Mouse (Mus musculus) limb, embryonic 15.5 days (tissue): ENCODE results near the gene Evi2a. TPM values are rescaled to one million over a fixed set of nuclear protein-coding genes. Genes with fewer than 3 reads are reported as not detected.

ENCODE experiments used
- ATAC-seq: fragments of 200-750 bp; cut with Nextera tagmentation; 2 replicates; pipeline ENCODE4 v1.8.0; 2017; ENCODE audit warnings: low read depth, moderate TSS enrichment; ENCODE audit not compliant: insufficient number of reproducible peaks, low FRiP score, low TSS enrichment
- H3K27ac ChIP-seq: fragments of 300-500 bp; sonication (generic); 2 replicates; pipeline ENCODE4 v1.5.1; 2015; ENCODE audit warnings: moderate library complexity, mild to moderate bottlenecking, inconsistent platforms
- H3K27me3 ChIP-seq: fragments of 300-500 bp; sonication (generic); 2 replicates; pipeline ENCODE4 v1.6.1; 2015; ENCODE audit warnings: inconsistent platforms
- H3K36me3 ChIP-seq: fragments of 300-500 bp; sonication (generic); 2 replicates; pipeline ENCODE4 v1.6.1; 2015; ENCODE audit warnings: inconsistent platforms
- H3K4me1 ChIP-seq: fragments of 300-500 bp; sonication (generic); 2 replicates; pipeline ENCODE4 v1.6.1; 2015; ENCODE audit warnings: inconsistent platforms
- H3K4me2 ChIP-seq: fragments of 300-500 bp; sonication (generic); 2 replicates; pipeline ENCODE4 v1.6.1; 2015; ENCODE audit warnings: mild to moderate bottlenecking, inconsistent platforms
- H3K4me3 ChIP-seq: fragments of 300-500 bp; sonication (generic); 2 replicates; pipeline ENCODE4 v1.5.1; 2015; ENCODE audit warnings: mild to moderate bottlenecking, inconsistent platforms
- H3K9ac ChIP-seq: fragments of 300-500 bp; sonication (generic); 2 replicates; pipeline ENCODE4 v1.6.1; 2015; ENCODE audit warnings: inconsistent platforms
- H3K9me3 ChIP-seq: fragments of 300-500 bp; sonication (generic); 2 replicates; pipeline ENCODE4 v1.6.1; 2016; ENCODE audit warnings: inconsistent platforms
- WGBS: fragments of 180-500 bp; shearing (Covaris S2); methylation state at CpG from one replicate; pipeline ENCODE4 v1.1.7; 2015; 5-methylcytosine and 5-hydroxymethylcytosine counted together
- polyA plus RNA-seq: library from polyadenylated mRNA; unstranded; fragments of >200 nt; fragmentation: Nextera tagmentation; extraction: Ambion mirVana; gene quantifications from 2 replicates; pipeline ENCODE4 v1.2.1, GENCODE M21; 2015

The Evi2a gene
- polyA plus RNA-seq, 1 experiment from 2014 or later = 6.4 TPM

DNA sequence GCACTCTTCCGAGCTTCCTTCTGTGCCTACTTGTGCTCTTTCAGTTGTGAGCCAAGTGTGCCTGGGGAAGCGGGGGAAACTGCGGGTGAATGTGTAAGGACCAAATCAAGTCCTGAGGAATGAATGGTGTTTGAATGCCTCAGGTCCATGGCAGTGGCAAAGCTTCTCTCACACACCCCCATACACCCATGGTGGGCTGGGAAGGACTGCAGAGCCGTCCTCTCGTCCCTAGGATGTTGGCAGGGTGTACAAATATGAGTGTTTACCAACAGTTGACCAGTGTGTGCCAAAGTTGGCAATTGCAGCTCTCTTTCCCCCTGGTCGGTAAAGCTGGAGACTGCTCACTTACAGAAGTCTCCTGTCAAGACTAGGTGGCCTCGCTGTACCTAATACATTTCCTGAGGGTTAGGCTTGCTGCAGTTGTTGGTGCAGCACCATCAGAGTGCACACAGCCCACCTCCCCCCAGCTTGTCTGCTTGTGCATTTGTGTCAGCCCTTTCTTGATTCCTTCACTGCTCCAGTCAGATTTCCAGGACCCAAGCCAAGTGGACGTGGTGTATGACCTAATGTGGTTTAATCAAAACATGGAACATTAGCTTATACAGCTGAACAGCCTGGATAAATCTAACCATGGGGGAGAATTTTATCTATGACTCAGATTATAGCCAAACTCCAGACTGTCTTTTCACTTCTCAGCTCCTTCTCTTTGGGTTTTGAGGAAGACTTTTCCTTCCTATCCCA lies 3.7 kb upstream of the Evi2a start:
- Histone ChIP-seq H3K27ac (peak overlapping the region; percentile 55; the same call in 1 of the 2 replicates), H3K4me1 (peaks cover 10% of the 10 kb centered on the region), H3K9me3 (no peaks in the 10 kb centered on the region), H3K9ac (no peak overlapping the region), H3K4me3 (no peak overlapping the region), H3K36me3 (peaks cover 11% of the 10 kb centered on the region; the same call in 1 of the 2 replicates), H3K4me2 (no peak overlapping the region), H3K27me3 (no peaks in the 10 kb centered on the region)
- WGBS = 74% methylated on average over 8 of the region's 8 CpGs
- ATAC-seq = peak; percentile 55; the same call in 1 of the 2 replicates

DNA sequence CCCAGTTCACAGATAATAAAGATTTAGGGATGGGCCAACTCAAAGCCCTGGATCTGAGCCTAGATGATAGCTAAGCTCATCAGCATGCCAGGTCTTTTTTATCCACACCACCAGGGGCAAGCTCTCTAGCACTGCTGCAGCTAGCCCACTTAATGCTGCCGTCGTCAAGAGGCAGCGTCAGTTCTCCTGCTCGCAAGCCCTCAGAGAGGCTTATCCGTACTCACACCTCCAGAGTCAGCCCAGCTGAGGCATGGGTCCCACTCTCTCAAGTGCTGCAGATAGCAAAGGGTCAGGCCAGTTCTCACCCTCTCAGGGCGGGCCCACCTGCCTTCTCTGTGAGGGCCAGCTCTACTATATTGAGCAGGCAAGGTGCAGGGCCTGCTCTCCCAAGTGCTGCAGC lies 2.9 kb upstream of the Evi2a start:
- no peaks in the 10 kb centered on the region for H3K27me3 ChIP-seq
- no peak overlapping the region for H3K4me3 ChIP-seq
- 88% methylated on average over 6 of the region's 6 CpGs for WGBS
- no peaks in the 10 kb centered on the region for H3K9me3 ChIP-seq
- peaks cover 10% of the 10 kb centered on the region for H3K4me1 ChIP-seq
- no peak overlapping the region for H3K9ac ChIP-seq
- no peak overlapping the region for H3K4me2 ChIP-seq
- ATAC-seq = no peak
- H3K36me3 ChIP-seq = peaks cover 11% of the 10 kb centered on the region; the same call in 1 of the 2 replicates
- no peak overlapping the region; the same call in 1 of the 2 replicates for H3K27ac ChIP-seq

DNA sequence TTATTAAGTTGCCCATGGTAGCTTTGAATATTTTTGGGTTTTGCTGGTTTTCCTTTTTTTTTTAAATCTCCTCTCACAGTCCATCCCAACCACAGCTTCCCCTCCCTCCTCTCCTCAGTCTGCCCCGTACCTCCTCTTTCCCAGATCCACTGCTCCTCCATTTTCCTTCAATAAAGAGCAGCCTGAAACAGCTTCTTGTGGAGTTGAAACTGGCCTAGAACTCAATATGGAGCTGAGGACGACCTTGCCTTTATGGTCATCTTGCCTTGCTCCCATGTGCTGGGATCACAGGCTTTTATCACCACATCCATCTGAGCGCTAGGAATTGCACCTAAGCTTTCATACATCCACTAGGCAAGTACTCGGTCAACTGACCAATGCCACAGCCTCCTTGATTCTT lies 1.1 kb upstream of the Evi2a start:
- Histone ChIP-seq H3K4me3 (no peak overlapping the region), H3K9ac (no peak overlapping the region), H3K9me3 (no peaks in the 10 kb centered on the region), H3K4me2 (no peak overlapping the region), H3K4me1 (peaks cover 10% of the 10 kb centered on the region), H3K27me3 (no peaks in the 10 kb centered on the region), H3K27ac (no peak overlapping the region), H3K36me3 (no peaks in the 10 kb centered on the region)
- no peak for ATAC-seq
- 94% methylated on average over 4 of the region's 4 CpGs for WGBS

DNA sequence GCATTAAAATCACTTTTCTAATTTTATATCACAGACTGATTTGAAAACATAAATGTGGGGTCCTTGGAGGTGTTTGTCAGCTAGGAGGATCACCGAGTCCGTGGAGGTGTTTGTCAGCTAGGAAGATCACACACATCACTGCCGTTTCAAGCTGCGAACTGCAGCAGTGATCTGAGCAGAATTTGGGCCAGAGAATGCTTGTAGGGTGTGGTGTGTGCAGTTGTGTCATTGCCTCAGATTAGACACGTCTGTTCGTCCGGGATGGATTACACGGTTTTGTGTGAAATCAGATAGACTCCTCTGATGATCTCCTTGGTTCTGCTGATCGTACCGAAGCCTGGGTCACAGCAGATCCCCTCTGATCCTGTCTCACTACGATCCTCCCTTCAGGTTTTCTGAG lies 365 bp upstream of the Evi2a start:
- H3K4me1 ChIP-seq = peaks cover 10% of the 10 kb centered on the region
- no peak overlapping the region for H3K4me3 ChIP-seq
- H3K27me3 ChIP-seq = no peaks in the 10 kb centered on the region
- no peak overlapping the region for H3K27ac ChIP-seq
- H3K9me3 ChIP-seq = no peaks in the 10 kb centered on the region
- no peak overlapping the region for H3K4me2 ChIP-seq
- no peaks in the 10 kb centered on the region for H3K36me3 ChIP-seq
- ATAC-seq = no peak
- WGBS = 87% methylated on average over 11 of the region's 11 CpGs
- no peak overlapping the region for H3K9ac ChIP-seq

DNA sequence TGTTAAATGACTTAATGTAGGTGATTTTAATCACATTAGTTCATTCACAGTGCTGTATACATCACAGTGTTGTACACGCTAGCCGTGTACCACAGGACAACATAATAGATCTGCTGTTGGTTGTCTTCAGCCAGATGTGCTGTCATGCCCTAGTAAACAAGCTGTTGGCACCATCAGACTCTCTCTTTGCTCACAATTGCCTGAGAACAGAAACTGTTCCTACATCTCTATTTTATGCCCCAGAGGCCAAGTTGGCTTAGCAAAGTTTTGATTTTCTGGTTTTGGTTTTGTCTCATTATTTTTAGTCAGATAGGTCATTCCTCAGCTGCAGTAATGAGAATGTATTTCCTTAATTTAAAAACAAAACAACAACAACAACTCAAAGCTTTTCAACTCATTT lies 673 bp downstream of the Evi2a start:
- H3K4me3 ChIP-seq = no peak overlapping the region
- H3K4me1 ChIP-seq = peaks cover 8% of the 10 kb centered on the region
- ATAC-seq = no peak
- H3K27me3 ChIP-seq = no peaks in the 10 kb centered on the region
- no peak overlapping the region for H3K4me2 ChIP-seq
- WGBS = 82% methylated on average over 2 of the region's 2 CpGs
- no peak overlapping the region for H3K9ac ChIP-seq
- H3K9me3 ChIP-seq = no peaks in the 10 kb centered on the region
- H3K27ac ChIP-seq = no peak overlapping the region
- no peaks in the 10 kb centered on the region for H3K36me3 ChIP-seq

DNA sequence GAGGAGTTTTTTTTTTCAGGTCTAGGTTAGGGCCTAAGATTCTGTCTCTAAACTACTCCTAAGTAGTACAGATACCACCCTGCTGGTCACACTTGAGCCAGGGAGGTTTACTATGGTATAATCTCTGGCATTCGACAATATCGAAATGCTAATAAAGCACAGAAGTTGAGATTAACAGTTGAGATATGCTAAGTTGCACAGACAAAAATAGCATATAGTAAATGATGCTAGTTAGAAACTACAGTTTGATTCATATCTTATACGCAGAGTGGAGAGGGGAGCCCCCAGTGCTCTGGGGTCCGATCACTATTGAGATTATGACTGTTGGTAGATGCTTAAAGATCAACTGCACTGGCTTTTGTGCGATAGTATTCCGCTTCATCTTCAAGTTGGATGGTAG lies 1.2 kb downstream of the Evi2a start:
- Histone ChIP-seq H3K9ac (no peak overlapping the region), H3K9me3 (no peaks in the 10 kb centered on the region), H3K4me1 (peaks cover 4% of the 10 kb centered on the region), H3K27me3 (no peaks in the 10 kb centered on the region), H3K4me2 (no peak overlapping the region), H3K4me3 (no peak overlapping the region), H3K36me3 (no peaks in the 10 kb centered on the region), H3K27ac (no peak overlapping the region)
- WGBS = 95% methylated on average over 6 of the region's 6 CpGs
- no peak for ATAC-seq

DNA sequence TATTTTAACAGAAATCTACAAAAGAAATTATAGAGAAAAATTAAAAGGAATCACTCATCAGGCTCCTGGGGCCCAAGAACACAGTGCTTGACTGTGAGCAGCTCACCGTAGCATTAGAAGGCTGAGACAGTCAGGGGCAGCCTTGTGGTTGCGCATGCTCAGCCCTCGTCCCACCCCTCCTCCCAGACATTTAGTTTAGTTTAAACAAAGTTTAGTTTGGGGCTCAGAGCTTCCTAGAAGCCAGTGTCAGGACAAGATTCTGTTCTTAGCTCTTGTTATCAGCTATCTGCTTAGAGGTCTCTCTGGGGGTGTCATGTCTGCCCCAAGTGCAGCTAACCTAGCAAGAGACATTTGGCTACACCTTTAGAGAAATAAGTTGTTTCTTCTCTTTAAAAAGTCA lies 1.8 kb downstream of the Evi2a start:
- Histone ChIP-seq H3K4me2 (no peak overlapping the region), H3K9me3 (no peaks in the 10 kb centered on the region), H3K36me3 (no peaks in the 10 kb centered on the region), H3K27ac (no peak overlapping the region), H3K27me3 (no peaks in the 10 kb centered on the region), H3K9ac (no peak overlapping the region), H3K4me3 (no peak overlapping the region), H3K4me1 (no peaks in the 10 kb centered on the region)
- 90% methylated on average over 3 of the region's 3 CpGs for WGBS
- no peak for ATAC-seq

DNA sequence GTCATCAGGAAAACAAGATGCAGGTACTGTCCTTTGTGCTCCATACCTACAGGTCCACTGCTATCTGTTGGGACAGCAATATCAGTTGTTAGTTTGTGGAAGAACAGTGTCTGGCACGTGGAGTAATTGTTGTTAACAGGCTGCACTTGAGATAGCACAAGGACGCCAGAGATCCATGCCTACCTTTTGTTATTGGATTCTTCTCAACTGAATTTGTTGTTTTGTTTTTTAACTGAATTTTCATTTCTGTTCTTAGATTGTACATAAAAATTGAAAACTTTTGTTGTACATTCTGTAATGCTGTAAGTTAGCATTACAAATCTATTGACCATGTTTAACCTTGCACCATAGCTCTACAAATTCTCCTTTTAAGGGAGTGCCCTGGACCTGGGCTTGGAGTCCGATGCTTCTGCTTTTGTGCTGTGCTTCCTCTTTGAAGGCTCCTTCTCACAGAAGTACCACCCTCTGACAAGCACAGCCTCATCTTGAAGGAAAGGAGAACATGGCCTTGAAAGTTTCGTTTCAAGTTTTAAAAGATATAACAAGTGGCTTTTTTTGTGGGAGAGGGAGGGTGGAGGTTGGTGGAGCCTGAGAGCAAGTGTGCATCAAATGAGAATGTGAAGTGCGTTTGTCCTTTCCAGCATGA lies 2.5 kb downstream of the Evi2a start:
- Histone ChIP-seq H3K9ac (no peak overlapping the region), H3K36me3 (no peaks in the 10 kb centered on the region), H3K27me3 (no peaks in the 10 kb centered on the region), H3K4me2 (no peak overlapping the region), H3K27ac (no peak overlapping the region), H3K9me3 (no peaks in the 10 kb centered on the region), H3K4me3 (no peak overlapping the region), H3K4me1 (no peaks in the 10 kb centered on the region)
- 90% methylated on average over 5 of the region's 5 CpGs for WGBS
- ATAC-seq = no peak

DNA sequence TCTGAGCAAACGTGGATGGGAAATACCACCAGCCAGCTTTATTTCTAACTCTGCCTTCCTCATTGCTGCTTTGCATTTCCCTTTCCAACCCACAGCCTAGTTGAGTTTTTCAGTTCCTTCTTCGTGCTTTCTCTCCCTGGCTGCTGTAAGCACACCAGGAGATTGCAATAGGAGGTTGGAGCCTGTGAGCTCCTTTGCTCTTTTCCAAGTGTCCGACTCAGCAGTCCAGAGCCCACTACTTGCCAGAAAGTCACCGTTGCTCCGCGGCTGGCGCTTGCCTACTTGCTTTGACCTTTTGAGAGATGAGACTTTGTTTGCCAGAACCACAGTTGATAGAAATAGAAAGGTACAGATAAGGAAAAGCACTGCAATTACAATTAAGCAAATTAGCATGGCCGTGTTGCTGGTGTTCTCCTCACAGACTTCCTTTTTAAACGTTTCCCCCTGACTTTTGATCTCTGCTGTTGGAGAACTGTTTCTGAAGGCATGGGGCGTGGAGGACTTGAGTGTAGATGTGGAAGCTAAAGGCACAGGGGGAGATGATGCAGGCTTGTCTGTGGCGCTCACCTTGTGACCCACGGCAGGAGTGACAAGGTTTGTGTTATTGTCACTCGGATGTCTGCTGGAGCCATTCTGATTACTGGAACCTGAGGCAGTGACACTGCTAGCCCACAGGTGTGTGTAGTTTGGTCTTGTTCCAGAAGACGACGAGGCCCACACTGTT lies 3.2 kb downstream of the Evi2a start:
- no peaks in the 10 kb centered on the region for H3K9me3 ChIP-seq
- H3K9ac ChIP-seq = no peak overlapping the region
- H3K4me3 ChIP-seq = no peak overlapping the region
- no peaks in the 10 kb centered on the region for H3K4me1 ChIP-seq
- no peaks in the 10 kb centered on the region for H3K27me3 ChIP-seq
- H3K4me2 ChIP-seq = no peak overlapping the region
- no peak overlapping the region for H3K27ac ChIP-seq
- WGBS = 78% methylated on average over 15 of the region's 15 CpGs
- H3K36me3 ChIP-seq = no peaks in the 10 kb centered on the region
- ATAC-seq = no peak

DNA sequence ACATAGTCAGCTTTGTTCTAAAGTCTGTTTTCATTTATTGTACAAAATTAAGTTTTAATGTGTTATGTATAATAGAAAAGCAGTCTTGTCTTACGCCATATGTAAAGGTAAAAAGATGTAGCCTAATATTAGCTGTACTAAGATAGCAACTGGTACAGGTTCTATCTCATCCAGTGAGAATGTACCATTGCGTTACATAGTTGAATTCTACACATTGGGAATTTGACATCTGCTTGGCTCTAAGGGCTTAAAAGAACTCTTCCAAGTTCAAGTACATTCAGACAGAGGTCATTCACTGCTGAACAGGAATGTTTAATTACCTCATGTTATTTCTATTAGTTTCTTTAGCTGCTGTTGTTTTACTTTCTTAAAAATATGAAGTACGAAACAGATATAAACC lies 3.9 kb downstream of the Evi2a start:
- Histone ChIP-seq H3K9ac (no peak overlapping the region), H3K4me1 (no peaks in the 10 kb centered on the region), H3K36me3 (no peaks in the 10 kb centered on the region), H3K4me3 (no peak overlapping the region), H3K27ac (no peak overlapping the region), H3K4me2 (no peak overlapping the region), H3K27me3 (no peaks in the 10 kb centered on the region), H3K9me3 (no peaks in the 10 kb centered on the region)
- no peak for ATAC-seq
- 88% methylated on average over 3 of the region's 3 CpGs for WGBS

DNA sequence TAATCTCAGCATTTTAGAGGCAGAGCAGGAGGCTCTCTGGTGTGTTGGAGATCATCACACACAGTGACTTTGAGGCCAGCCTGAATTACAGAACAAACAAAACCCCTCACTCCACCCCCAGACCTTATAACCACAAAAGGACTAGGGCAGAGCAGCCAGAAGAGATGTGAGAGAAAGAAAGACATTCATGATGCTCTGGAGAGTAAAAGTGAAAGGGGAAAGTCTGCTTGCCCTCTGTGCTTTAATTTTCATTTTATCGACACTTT lies 6.2 kb downstream of the Evi2a start:
- H3K4me1 ChIP-seq = no peaks in the 10 kb centered on the region
- H3K27ac ChIP-seq = no peak overlapping the region
- ATAC-seq = no peak
- no peak overlapping the region for H3K4me3 ChIP-seq
- H3K4me2 ChIP-seq = no peak overlapping the region
- no peaks in the 10 kb centered on the region for H3K36me3 ChIP-seq
- 91% methylated on average over 1 of the region's 1 CpGs for WGBS
- H3K27me3 ChIP-seq = no peaks in the 10 kb centered on the region
- no peaks in the 10 kb centered on the region for H3K9me3 ChIP-seq
- no peak overlapping the region for H3K9ac ChIP-seq

DNA sequence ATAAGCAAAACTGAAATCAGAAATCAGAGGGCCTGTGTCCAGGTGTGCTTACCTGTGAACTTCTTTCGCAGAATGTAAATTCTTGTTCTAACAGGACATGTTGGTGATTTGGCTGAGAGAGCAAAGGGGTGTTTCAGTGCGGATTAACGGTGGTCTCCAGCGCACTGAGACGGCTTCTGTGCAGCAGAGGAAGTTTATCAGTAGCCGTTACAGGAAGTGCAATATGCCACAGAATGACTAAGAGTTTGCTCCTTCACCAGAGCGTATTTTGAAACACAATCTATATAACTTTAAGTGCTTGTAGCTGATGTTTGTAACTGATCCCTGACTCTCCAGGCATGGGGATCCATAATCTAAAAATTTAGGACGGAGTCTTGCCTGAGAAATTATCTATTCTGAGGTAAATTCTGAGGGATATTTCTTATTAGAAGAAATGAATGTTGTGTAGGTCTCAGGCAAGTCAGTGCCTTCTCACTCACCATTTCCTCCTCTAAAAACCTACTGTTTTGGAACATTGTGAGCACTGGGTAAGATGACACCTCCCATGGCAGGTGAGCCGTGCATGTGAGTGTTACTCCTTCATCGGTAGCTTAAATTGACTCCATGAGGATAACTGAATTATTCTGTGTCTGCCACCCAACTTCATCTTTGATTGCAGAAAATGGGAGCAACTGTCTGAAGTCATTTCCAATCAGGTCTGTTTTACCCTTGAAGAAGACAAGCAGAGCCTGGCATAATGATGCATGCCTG lies 6.7 kb downstream of the Evi2a start, which contains the start of gene Evi2b:
TSS of gene Evi2b (minus strand) at position 203 of the 750 bp plus-strand sequence.
- ATAC-seq = no peak
- WGBS = 74% methylated on average over 10 of the region's 10 CpGs

More for the DNA sequence above, 6.7 kb downstream of the Evi2a start, which contains the start of gene Evi2b:
- Histone ChIP-seq H3K9me3 (no peaks in the 10 kb centered on the region), H3K4me3 (no peak within 1 kb of the TSS), H3K9ac (no peak within 1 kb of the TSS), H3K27ac (no peak within 1 kb of the TSS), H3K27me3 (no peaks in the 10 kb centered on the region), H3K36me3 (no peaks in the 10 kb centered on the region), H3K4me2 (no peak within 1 kb of the TSS), H3K4me1 (no peaks in the 10 kb centered on the region)
